Mouse (Mus musculus): Measurements from ENCODE around the gene Kcnmb3. TPM values are rescaled to one million over a fixed set of nuclear protein-coding genes. Genes with fewer than 3 reads are reported as not detected.

Gene Kcnmb3
- polyA plus RNA-seq, 1 experiment from 2014 or later = not detected

GRCm38 (mm10) chr3:32506366-32507225 is 14.6 kb upstream of the Kcnmb3 start:
- Histone ChIP-seq H3K36me3 (ENCODE audit: inconsistent target) (no peaks in the 10 kb centered on the region), H3K79me2 (ENCODE audit: inconsistent target) (peaks cover 8% of the 10 kb centered on the region), H3K4me3 (ENCODE audit: inconsistent target) (no peak overlapping the region), H3K27ac (no peak overlapping the region)
- WGBS (ENCODE audit: missing documents) = 90% methylated on average over 11 of the region's 11 CpGs

GRCm38 (mm10) chr3:32505841-32506240 is 13.8 kb upstream of the Kcnmb3 start:
- 75% methylated on average over 3 of the region's 3 CpGs for WGBS (ENCODE audit: missing documents)
- Histone ChIP-seq H3K4me3 (ENCODE audit: inconsistent target) (no peak overlapping the region), H3K79me2 (ENCODE audit: inconsistent target) (peaks cover under 1% of the 10 kb centered on the region; the same call in 1 of the 2 replicates), H3K27ac (no peak overlapping the region), H3K36me3 (ENCODE audit: inconsistent target) (no peaks in the 10 kb centered on the region)

GRCm38 (mm10) chr3:32500346-32500745 is 8.3 kb upstream of the Kcnmb3 start:
- WGBS (ENCODE audit: missing documents) = 96% methylated on average over 2 of the region's 2 CpGs
- Histone ChIP-seq H3K27ac (no peak overlapping the region), H3K79me2 (ENCODE audit: inconsistent target) (no peaks in the 10 kb centered on the region), H3K36me3 (ENCODE audit: inconsistent target) (no peaks in the 10 kb centered on the region), H3K4me3 (ENCODE audit: inconsistent target) (no peak overlapping the region)

- no peaks in the 10 kb centered on the region for H3K36me3 ChIP-seq (ENCODE audit: inconsistent target)
- H3K27ac ChIP-seq = no peak overlapping the region
- no peaks in the 10 kb centered on the region for H3K79me2 ChIP-seq (ENCODE audit: inconsistent target)
- WGBS (ENCODE audit: missing documents) = 100% methylated on average over 1 of the region's 1 CpGs
- H3K4me3 ChIP-seq (ENCODE audit: inconsistent target) = no peak overlapping the region
Observed at GRCm38 (mm10) chr3:32496711-32497070, 4.7 kb upstream of the Kcnmb3 start.

- no peak overlapping the region for H3K27ac ChIP-seq
- WGBS (ENCODE audit: missing documents) = 78% methylated on average over 8 of the region's 8 CpGs
- no peaks in the 10 kb centered on the region for H3K79me2 ChIP-seq (ENCODE audit: inconsistent target)
- H3K4me3 ChIP-seq (ENCODE audit: inconsistent target) = no peak overlapping the region
- H3K36me3 ChIP-seq (ENCODE audit: inconsistent target) = no peaks in the 10 kb centered on the region
Observed at GRCm38 (mm10) chr3:32495856-32496710, 4.1 kb upstream of the Kcnmb3 start.

DNA sequence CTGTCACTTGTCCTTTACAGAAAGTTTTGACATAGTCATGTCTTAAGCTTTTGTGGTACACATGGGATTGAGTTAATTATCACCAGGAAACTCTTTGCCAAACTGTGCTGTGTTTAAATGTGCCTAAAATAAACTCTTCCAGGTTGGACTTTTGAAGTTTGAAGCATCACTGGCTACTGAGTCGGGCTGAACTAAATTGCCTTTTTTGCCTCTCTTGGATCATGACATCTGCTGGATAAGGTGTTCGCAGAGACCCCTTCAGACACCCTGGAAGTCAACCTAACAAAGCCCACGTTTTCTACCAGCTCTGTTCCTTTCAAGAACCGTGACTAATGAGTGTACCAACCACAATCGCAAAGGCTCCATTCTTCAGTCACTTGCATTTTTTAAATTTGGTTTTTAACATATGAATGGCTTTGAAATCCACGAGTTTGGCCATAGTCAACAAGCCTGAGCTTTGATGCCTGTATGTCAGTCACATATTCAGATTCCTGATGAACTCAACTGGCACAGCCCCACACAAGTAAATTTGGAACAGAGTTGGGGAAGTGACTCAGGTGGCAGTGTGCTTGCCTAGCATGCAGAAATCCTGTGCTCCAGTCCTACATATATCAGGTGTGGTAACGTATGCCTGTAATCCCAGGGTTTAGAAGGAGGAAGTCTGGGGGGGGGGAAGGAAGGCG is 3.2 kb upstream of the Kcnmb3 start:
- 76% methylated on average over 8 of the region's 8 CpGs for WGBS (ENCODE audit: missing documents)
- Histone ChIP-seq H3K4me3 (ENCODE audit: inconsistent target) (no peak overlapping the region), H3K79me2 (ENCODE audit: inconsistent target) (no peaks in the 10 kb centered on the region), H3K36me3 (ENCODE audit: inconsistent target) (no peaks in the 10 kb centered on the region), H3K27ac (no peak overlapping the region)

DNA sequence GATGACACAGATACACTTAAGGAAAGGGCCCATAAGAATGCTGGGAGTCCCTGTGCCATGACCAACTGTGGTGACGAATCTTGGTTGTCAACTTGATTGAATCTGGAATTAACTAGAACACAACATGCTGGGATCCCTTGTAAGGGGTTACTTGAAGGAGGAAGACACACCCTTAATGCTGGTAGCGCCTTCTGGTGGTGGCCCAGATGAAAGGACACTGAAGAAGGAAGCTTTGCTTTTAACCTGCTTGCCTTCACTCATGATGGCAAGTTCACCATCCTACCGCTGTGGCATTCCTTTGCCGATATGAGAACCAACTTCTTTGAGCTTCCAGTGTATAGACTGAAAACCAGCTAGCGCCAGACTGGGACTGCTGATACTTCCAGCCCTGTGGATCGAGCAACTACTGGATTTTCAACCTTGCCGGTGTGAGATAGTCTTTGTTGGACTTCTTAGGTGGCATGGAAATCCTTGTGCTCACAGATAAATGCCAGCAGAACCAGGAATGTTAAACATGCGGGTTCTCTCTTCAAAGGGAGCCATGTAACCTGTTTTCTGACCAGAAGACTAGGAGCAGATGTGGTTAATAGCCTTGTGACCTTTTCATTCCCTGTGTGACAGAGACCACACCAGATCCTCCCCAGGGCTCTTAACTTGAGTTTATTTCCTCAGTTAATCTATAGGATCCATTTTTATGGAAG is 2.5 kb upstream of the Kcnmb3 start:
- Histone ChIP-seq H3K79me2 (ENCODE audit: inconsistent target) (no peaks in the 10 kb centered on the region), H3K36me3 (ENCODE audit: inconsistent target) (no peaks in the 10 kb centered on the region), H3K4me3 (ENCODE audit: inconsistent target) (no peak overlapping the region), H3K27ac (no peak overlapping the region)
- 90% methylated on average over 8 of the region's 8 CpGs for WGBS (ENCODE audit: missing documents)

DNA sequence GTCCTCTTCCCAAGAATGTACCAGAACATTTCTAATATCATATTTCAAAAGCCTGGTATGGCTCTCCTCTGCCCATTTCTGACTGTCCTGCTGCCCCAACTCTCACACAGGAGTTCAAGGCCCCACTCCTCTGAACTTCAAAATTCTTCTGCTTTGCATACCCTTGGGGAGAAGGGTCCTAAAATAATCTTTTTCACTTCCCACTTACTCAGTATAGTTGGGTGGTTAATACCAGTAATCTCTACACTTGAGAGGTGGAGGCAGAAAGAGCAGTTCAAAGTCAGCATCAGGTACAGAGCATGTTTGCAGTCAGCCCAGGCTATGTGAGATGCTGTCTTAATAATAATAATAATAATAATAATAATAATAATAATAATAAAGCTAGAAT is 1.1 kb downstream of the Kcnmb3 start:
- H3K36me3 ChIP-seq (ENCODE audit: inconsistent target) = no peaks in the 10 kb centered on the region
- no peak overlapping the region for H3K27ac ChIP-seq
- no peak overlapping the region for H3K4me3 ChIP-seq (ENCODE audit: inconsistent target)
- H3K79me2 ChIP-seq (ENCODE audit: inconsistent target) = no peaks in the 10 kb centered on the region

DNA sequence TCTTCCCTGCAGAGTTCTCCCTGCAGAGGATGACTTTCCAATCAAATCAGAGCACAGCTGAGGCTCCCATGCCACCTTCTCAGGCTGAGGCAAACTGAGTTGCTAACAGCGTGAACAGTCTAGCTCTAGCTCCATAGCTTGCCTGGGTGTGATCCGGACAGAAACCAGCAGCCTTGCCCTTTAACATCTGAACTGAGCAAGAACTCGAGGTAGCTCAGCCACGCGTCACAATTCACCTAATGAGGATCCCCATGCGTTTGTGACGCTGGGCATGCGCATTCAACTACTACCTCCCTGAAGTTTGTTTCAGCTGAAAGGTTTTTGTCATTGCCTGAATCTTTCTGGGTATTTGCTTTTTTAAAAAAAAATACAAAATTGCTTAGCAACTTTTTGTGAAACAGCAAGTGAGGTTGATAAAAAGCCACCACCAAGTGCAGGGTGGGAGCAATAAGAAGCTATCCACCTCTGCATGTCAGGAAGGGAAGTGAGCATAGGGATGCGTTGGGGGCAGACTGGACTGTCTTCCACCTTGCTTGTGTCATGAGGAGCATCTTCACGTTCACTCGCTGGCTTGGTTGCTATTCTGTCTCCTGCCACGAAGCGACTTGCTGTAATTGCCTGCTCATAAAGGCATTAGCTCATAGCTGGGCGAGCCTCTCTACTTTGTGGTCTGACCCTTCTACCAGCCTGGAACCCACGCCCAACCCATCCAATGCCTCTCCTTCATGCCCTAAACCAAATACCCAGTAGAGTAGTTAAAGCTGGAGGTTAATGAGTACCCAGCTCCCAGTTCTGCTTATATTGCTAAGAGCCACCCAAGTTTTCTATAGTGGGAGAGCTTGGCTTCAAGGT is 1.7 kb downstream of the Kcnmb3 start:
- Histone ChIP-seq H3K4me3 (ENCODE audit: inconsistent target) (no peak overlapping the region), H3K27ac (no peak overlapping the region), H3K36me3 (ENCODE audit: inconsistent target) (no peaks in the 10 kb centered on the region), H3K79me2 (ENCODE audit: inconsistent target) (no peaks in the 10 kb centered on the region)
- WGBS (ENCODE audit: missing documents) = 80% methylated on average over 15 of the region's 15 CpGs

DNA sequence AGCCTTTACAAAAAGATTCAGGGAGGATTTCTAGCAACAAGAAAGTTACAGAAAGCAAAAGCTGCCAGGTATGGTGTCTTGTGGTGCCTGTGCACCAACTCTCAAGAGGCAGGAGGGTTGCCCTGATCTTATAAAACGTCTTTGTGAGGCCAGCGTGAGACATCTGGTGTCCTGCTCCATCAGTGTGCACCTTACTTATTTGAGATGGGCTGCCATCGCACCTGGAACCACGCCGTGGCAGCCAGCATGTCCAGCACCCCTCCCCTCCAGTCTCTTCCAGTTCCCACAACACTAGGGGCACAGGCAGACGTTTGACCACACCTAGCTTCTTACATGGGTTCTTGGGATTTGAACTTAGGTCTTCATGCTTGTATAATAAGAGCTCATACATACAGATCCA is 3.9 kb downstream of the Kcnmb3 start:
- Histone ChIP-seq H3K4me3 (ENCODE audit: inconsistent target) (no peak overlapping the region), H3K27ac (no peak overlapping the region), H3K36me3 (ENCODE audit: inconsistent target) (no peaks in the 10 kb centered on the region), H3K79me2 (ENCODE audit: inconsistent target) (no peaks in the 10 kb centered on the region)
- WGBS (ENCODE audit: missing documents) = 86% methylated on average over 6 of the region's 6 CpGs

DNA sequence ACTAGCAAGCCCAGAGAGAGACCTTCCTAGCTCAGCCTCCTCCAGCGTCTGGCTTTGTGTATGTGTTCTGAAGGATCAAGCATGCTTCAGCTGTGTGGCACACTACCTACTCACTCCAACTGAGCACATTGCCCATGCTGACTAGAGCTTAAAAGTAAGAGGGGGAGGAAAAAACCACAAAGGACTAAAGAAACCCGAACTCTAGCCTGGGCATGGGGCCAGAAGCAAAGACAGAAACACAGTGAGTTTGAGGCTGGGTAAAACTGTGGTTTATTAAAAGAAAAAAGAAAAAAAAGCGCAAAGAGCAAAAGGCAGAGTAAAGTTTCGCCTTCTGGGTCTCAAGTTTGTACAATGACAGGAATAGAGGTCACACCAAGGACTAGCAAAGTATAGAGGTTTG is 5.5 kb downstream of the Kcnmb3 start:
- WGBS (ENCODE audit: missing documents) = 44% methylated on average over 4 of the region's 4 CpGs

DNA sequence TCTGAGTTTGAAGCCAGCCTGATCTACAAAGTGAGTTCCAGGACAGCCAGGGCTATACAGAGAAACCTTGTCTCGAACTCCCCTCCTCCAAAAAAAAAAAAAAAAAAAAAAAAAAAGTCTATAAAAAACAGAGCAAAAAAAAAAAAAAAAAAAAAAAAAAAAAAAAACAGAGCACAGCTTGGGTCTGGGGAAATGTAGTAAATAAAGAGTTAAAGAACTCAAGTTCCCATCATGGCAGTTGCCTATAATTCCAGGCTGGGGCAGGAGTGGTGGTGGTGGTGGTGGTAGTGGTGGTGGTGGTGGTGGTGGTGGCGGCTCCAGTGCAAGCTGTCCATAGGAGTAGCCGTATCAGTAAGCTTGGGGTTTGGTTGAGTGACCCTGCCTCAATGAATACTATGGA is 9.0 kb downstream of the Kcnmb3 start:
- Histone ChIP-seq H3K79me2 (ENCODE audit: inconsistent target) (no peaks in the 10 kb centered on the region), H3K36me3 (ENCODE audit: inconsistent target) (no peaks in the 10 kb centered on the region), H3K4me3 (ENCODE audit: inconsistent target) (no peak overlapping the region), H3K27ac (no peak overlapping the region)
- WGBS (ENCODE audit: missing documents) = 83% methylated on average over 1 of the region's 3 CpGs

More for the DNA sequence above, 5.5 kb downstream of the Kcnmb3 start:
- Histone ChIP-seq H3K79me2 (ENCODE audit: inconsistent target) (no peaks in the 10 kb centered on the region), H3K27ac (no peak overlapping the region), H3K36me3 (ENCODE audit: inconsistent target) (no peaks in the 10 kb centered on the region), H3K4me3 (ENCODE audit: inconsistent target) (no peak overlapping the region)

GRCm38 (mm10) chr3:32479961-32480360 is 12.1 kb downstream of the Kcnmb3 start:
- WGBS (ENCODE audit: missing documents) = 95% methylated on average over 7 of the region's 7 CpGs
- Histone ChIP-seq H3K79me2 (ENCODE audit: inconsistent target) (no peaks in the 10 kb centered on the region), H3K4me3 (ENCODE audit: inconsistent target) (no peak overlapping the region)

More at GRCm38 (mm10) chr3:32479961-32480360, 12.1 kb downstream of the Kcnmb3 start:
- Histone ChIP-seq H3K36me3 (ENCODE audit: inconsistent target) (no peaks in the 10 kb centered on the region), H3K27ac (no peak overlapping the region)
